Mouse (Mus musculus) C2C12 (cell line): ENCODE data around the gene Tex2.

Experiments
- CEBPB ChIP-seq: IDR thresholded peaks from one replicate; pipeline ENCODE4 v1.6.1; 2011; ENCODE audit warnings: low read depth, mild to moderate bottlenecking, control low read depth, moderate library complexity
- CTCF ChIP-seq: IDR thresholded peaks from one replicate; pipeline ENCODE4 v1.5.1; 2011; ENCODE audit not compliant: control insufficient read depth, insufficient read depth, insufficient read length

DNA sequence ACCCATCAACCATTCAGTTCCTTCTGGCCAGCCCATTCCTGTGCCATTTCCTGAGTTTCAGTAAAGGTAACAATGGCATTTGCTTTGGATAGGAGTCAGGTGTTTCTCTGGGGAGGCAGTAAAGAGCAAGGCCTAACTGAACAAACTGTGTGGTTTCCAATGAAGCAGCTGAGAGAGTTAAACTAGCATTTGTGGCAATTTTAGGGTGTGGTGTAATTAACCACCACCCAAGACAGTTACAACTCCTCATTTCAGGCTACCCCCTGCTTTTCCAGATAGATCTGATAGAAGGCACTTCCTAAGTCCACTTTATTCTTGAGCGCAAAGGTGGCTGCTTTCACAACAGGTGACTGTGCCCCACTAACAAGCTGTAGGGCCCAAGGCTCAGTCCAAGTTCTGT lies 144.7 kb downstream of the Tex2 start:
- TF ChIP-seq CTCF (no peak), CEBPB (no peak)
